Mouse (Mus musculus) spleen, adult 2 months (tissue): Measurements from ENCODE around the gene Acad10. TPM values are rescaled to one million over a fixed set of nuclear protein-coding genes. Genes with fewer than 3 reads are reported as not detected.
A peak's percentile ranks its signal among the peaks of the same experiment; 100 is the strongest.

Source experiments
- DNase-seq, 2 experiments: peaks; one replicate each; pipeline versions ENCODE4 v3.0.0 to v3.0.0-alpha.2; 2012 to 2021; ENCODE audit warnings: low spot score in 2 of 2, low read depth in 1 of 2
- H3K27ac ChIP-seq: fragments of 200-500 bp; 2 replicates; pipeline ENCODE4 v1.5.1; 2012; ENCODE audit warnings: low read length, inconsistent platforms; ENCODE audit not compliant: insufficient read depth
- H3K27me3 ChIP-seq: fragments of 200-500 bp; 2 replicates; pipeline ENCODE4 v1.6.1; 2012; ENCODE audit warnings: mild to moderate bottlenecking, moderate library complexity, low read length, inconsistent platforms; ENCODE audit not compliant: control insufficient read depth, insufficient read depth
- H3K36me3 ChIP-seq: fragments of 200-500 bp; 2 replicates; pipeline ENCODE4 v1.6.1; 2012; ENCODE audit warnings: mild to moderate bottlenecking, low read length, inconsistent platforms; ENCODE audit not compliant: control insufficient read depth, insufficient read depth
- H3K4me1 ChIP-seq: fragments of 200-500 bp; 2 replicates; pipeline ENCODE4 v1.6.1; 2011; ENCODE audit warnings: inconsistent platforms; ENCODE audit not compliant: control insufficient read depth, insufficient read depth, insufficient read length
- H3K4me3 ChIP-seq: fragments of 200-500 bp; 2 replicates; pipeline ENCODE4 v1.5.1; 2011; ENCODE audit warnings: mild to moderate bottlenecking, inconsistent platforms; ENCODE audit not compliant: insufficient read depth, insufficient read length; ENCODE audit errors: extremely low read depth
- CTCF ChIP-seq: fragments of 200-500 bp; IDR thresholded peaks from 2 replicates; pipeline ENCODE4 v1.5.1; 2011; ENCODE audit warnings: mild to moderate bottlenecking, inconsistent platforms; ENCODE audit not compliant: insufficient read depth, insufficient read length, insufficient replicate concordance; ENCODE audit errors: extremely low read depth
- POLR2A ChIP-seq: fragments of 200-500 bp; IDR thresholded peaks from 2 replicates; pipeline ENCODE4 v1.6.1; 2011; ENCODE audit warnings: low read depth, low read length, inconsistent platforms
- WGBS: fragments of 180-500 bp; shearing (Covaris S2); methylation state at CpG from one replicate; pipeline ENCODE4 v1.1.7; 2018; 5-methylcytosine and 5-hydroxymethylcytosine counted together
- polyA plus RNA-seq: library from polyadenylated mRNA; depleted of rRNA; stranded (reverse); fragments of >200 nt; gene quantifications from 2 replicates; pipeline ENCODE4 v1.2.3, GENCODE M21; 2012

Gene Acad10
- polyA plus RNA-seq, 1 experiment, result 3.9 TPM

DNA sequence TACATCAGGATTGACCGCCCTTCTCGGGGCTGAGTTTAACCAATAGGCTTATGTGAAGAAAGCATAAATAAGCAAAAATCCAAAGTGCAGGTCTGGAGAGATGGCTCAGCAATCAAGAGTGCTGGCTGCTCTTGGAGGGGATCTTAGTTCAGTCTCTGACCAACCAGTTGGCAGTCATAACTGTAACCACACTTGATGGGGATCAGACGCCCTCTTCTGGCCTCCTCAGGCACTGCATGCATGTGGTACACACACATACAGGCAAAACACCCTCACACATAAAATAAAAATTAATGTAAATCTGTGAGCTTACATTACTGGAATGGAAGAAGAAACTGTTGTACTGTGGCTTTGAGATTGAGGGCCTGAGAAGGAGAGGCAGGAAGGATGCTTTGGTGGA, 10.1 kb upstream of the Acad10 start:
- no peaks in the 10 kb centered on the region for H3K27me3 ChIP-seq
- TF ChIP-seq POLR2A, result no peak
- peak; percentile 8; the same call in 1 of the 2 replicates for TF ChIP-seq CTCF
- H3K4me3 ChIP-seq, result no peak overlapping the region
- H3K27ac ChIP-seq, result no peak overlapping the region
- WGBS, result 87% methylated on average over 3 of the region's 3 CpGs
- peak in 1 of 2 experiments; percentile 9 for DNase-seq
- H3K4me1 ChIP-seq, result no peaks in the 10 kb centered on the region
- peaks cover 24% of the 10 kb centered on the region for H3K36me3 ChIP-seq

DNA sequence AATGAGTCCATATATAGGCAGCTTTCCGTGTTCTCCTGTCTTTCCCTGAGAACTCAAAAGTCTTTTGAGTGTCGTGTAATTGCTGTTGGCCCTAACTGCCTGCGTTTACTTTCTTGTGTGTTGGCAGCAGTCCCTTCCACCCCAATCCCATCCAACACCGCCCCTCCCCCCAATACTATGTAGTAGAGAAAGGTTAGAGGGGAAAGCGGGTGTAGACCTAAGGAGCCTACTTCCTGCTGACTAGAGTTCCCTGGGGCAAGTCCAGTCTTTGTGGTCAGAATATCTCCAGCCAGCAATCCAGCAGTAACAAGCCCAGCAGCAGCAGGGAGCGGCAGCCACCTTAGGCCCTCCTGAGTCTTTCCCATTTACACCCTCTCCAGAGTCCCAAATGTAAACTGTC, 8.1 kb upstream of the Acad10 start:
- no peak for DNase-seq
- no peaks in the 10 kb centered on the region for H3K27me3 ChIP-seq
- no peak overlapping the region for H3K27ac ChIP-seq
- H3K4me1 ChIP-seq, result no peaks in the 10 kb centered on the region
- TF ChIP-seq POLR2A (no peak), CTCF (no peak)
- peaks cover 26% of the 10 kb centered on the region for H3K36me3 ChIP-seq
- no peak overlapping the region for H3K4me3 ChIP-seq
- 92% methylated on average over 6 of the region's 6 CpGs for WGBS

DNA sequence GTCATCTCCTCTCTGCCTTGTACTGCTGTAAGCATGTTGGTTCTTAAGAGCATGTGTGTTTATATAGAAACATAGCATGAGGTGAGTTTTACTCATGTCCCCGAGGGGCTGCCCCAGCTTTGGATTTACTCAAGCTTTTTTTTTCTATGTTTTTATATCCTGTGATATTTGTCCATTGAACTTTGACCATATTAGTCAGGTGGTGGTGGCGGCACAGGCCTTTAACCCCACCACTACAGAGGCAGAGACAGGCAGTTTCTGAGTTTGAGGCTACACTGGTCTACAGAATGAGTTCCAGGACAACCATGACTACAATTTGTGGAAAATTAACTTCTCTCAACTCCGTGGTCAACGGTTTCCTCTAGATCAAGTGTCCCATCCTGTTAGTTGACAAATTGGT, 6.8 kb upstream of the Acad10 start:
- WGBS, result 84% methylated on average over 4 of the region's 4 CpGs
- DNase-seq, result no peak
- Histone ChIP-seq H3K36me3 (peaks cover 28% of the 10 kb centered on the region), H3K27me3 (no peaks in the 10 kb centered on the region), H3K4me3 (no peak overlapping the region), H3K27ac (no peak overlapping the region), H3K4me1 (no peaks in the 10 kb centered on the region)
- no peak for TF ChIP-seq POLR2A
- TF ChIP-seq CTCF, result no peak

DNA sequence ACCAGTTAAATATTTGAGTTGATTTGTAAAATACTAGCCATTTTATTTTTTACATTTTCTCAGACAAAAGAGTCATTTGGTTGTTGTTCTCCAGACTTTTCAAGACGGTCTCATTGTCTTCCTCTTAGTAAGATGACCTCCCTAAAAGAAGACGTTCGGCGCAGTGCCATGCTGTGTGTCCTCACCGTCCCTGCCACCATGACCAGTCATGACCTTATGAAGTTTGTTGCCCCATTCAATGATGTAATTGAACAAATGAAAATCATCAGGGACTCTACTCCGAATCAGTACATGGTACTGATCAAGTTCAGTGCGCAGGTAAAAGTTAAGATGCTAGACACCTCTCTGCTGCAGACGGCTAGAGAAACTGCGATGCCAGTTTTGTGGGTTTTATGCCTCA, 4.7 kb upstream of the Acad10 start:
- H3K4me1 ChIP-seq, result peaks cover 2% of the 10 kb centered on the region; the same call in 1 of the 2 replicates
- H3K4me3 ChIP-seq, result no peak overlapping the region
- TF ChIP-seq POLR2A (no peak), CTCF (no peak)
- WGBS, result 97% methylated on average over 9 of the region's 9 CpGs
- no peak overlapping the region for H3K27ac ChIP-seq
- H3K27me3 ChIP-seq, result no peaks in the 10 kb centered on the region
- H3K36me3 ChIP-seq, result peaks cover 28% of the 10 kb centered on the region
- no peak for DNase-seq

DNA sequence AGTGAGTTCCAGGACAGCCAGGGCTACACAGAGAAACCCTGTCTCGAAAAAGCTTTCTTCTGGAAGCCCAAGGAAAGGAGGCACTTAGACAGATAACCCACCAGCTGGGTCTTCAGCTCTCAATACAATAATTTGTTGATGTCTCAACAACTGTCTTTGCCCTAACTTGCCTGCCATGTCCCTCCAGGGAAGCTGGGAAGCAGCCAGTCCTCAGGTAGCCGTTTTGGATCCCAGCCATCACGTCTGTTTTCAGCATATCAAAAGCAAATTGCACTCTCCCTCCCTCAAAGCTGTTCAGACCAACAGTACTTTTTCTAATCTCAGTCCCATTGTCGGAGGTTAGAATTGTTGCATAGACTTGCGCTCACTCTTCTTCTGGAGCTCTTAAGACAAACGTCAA, 3.8 kb upstream of the Acad10 start:
- Histone ChIP-seq H3K36me3 (peaks cover 26% of the 10 kb centered on the region), H3K27ac (no peak overlapping the region), H3K4me1 (peaks cover 2% of the 10 kb centered on the region; the same call in 1 of the 2 replicates), H3K4me3 (no peak overlapping the region), H3K27me3 (no peaks in the 10 kb centered on the region)
- whole genome bisulfite sequencing, result 84% methylated on average over 6 of the region's 6 CpGs
- no peak for DNase-seq
- TF ChIP-seq CTCF (no peak), POLR2A (no peak)

DNA sequence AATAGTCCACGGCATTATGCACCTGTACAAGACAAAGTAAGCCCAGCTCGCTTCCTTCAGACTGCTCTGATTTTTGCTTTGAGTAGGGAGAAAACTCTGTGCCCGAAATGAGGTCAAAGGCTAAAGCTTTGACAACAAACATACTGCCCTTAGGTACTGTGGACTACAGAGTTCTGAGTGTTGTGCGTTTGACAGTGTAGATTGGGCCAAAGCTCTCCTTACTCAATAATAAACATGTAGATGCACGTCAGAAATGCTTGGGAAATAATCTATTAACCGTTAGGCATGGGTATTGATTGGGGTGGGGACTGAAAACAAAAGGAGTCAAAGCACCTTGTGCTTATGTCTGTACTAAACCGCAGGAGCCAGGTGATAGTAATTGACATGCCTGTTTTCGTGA, 3.1 kb upstream of the Acad10 start:
- no peak for DNase-seq
- Histone ChIP-seq H3K27ac (no peak overlapping the region), H3K27me3 (no peaks in the 10 kb centered on the region), H3K4me1 (peaks cover 2% of the 10 kb centered on the region; the same call in 1 of the 2 replicates), H3K4me3 (no peak overlapping the region), H3K36me3 (peaks cover 26% of the 10 kb centered on the region)
- 93% methylated on average over 8 of the region's 8 CpGs for WGBS
- no peak for TF ChIP-seq CTCF
- TF ChIP-seq POLR2A, result no peak

DNA sequence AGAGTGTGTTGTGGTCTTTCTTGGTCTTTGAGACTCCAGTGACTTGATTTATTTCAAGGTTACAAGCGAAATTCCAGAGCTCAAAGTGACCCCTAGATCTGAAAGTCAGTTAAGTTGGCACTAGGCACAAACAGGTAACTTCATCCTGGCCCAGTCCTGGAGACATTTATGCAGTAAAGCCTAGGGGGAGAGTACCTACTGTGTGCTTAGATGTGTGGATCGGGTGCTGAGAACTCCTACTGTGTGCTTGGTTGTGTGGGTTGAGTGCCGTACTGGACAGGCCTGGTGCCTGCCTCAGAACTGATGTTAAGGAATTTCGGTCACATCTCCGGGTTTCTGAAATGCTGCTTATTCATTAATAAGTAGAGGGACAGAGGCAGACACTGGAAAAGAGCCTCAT, 1.2 kb upstream of the Acad10 start:
- H3K27ac ChIP-seq, result no peak overlapping the region
- H3K4me3 ChIP-seq, result peak overlapping the region; percentile 81; the same call in 1 of the 2 replicates
- TF ChIP-seq CTCF (no peak), POLR2A (no peak)
- no peaks in the 10 kb centered on the region for H3K27me3 ChIP-seq
- H3K4me1 ChIP-seq, result peaks cover 2% of the 10 kb centered on the region; the same call in 1 of the 2 replicates
- H3K36me3 ChIP-seq, result peaks cover 14% of the 10 kb centered on the region
- WGBS, result 93% methylated on average over 5 of the region's 5 CpGs
- DNase-seq, result no peak
